10 mouse cellular contexts compared by ENCODE assay signal in the genomic region with DNA sequence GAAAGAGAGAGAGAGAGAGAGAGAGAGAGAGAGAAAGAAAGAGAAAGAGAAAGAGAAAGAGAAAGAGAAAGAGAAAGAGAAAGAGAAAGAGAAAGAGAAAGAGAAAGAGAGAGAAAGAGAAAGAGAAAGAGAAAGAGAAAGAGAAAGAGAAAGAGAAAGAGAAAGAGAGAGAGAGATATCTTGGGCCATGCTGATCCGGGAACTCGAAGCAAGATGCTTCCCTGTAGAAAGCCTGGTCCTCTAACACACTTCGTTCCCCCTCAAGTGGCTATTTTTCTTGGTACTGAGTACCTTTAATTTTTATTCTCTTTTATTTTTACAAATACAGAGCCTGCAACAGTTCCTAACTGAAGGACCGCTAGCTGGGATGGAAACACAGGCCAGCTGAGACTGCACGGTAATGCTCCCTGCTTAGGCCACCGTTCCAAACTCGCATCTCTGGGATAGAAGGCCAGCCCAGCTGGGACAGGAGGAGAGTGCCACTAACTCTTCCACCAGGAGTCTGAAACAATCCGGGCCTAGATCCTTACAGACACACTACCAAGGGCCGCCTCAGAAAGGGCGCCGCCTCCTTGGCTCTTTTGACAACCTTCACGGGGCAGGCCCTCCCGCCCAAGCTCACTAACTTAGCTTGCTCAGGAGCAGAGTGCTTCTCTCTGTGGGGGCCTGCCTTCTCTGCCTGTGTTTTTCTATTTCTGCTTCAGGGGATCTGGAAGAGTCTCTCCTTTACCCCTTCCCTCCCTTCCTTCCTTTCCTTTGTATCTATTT. TPM values are rescaled to one million over a fixed set of nuclear protein-coding genes. Genes with fewer than 3 reads are reported as not detected.
DNase-seq lines count a peak whose midpoint lies in the region; ATAC-seq lines count a peak whose summit lies in the region.
"Had no signal": no experiment of that assay in that cellular context is flagged by ENCODE, and none has a peak within 500 bp of the region (broad histone marks: within the 10 kb centered on the region; RNA-seq: fewer than 3 reads in every experiment).

No protein-coding gene starts in this region.

- ATAC-seq in heart, embryonic 12.5 days (ENCODE audit: insufficient number of reproducible peaks, low FRiP score) = no peak
- no peak for ATAC-seq in hindbrain, embryonic 11.5 days (ENCODE audit: low FRiP score)
- no peak for ATAC-seq in midbrain, embryonic 12.5 days (ENCODE audit: low FRiP score, low read depth)

- H3K9me3 ChIP-seq in heart, embryonic 12.5 days (replicated peaks) = no peaks in the 10 kb centered on the region
- no peaks in the 10 kb centered on the region for H3K9me3 ChIP-seq in hindbrain, embryonic 11.5 days (ENCODE audit: control insufficient read depth, low read length)
- H3K9me3 ChIP-seq in midbrain, embryonic 12.5 days = no peaks in the 10 kb centered on the region
- H3K9me3 ChIP-seq: G1E had no signal

- WGBS in heart, embryonic 12.5 days = 44% methylated on average over 13 of the region's 13 CpGs
- 29% methylated on average over 13 of the region's 13 CpGs for WGBS in hindbrain, embryonic 11.5 days
- WGBS in midbrain, embryonic 12.5 days = 22% methylated on average over 13 of the region's 13 CpGs

- H3K9ac ChIP-seq in heart, embryonic 12.5 days = peak overlapping the region; percentile 59; the same call in 1 of the 2 replicates
- 0 out of 2 replicates have a peak overlapping the region, but pooled peaks have one; percentile 5 for H3K9ac ChIP-seq in hindbrain, embryonic 11.5 days (ENCODE audit: low read depth, low read length)
- H3K9ac ChIP-seq in midbrain, embryonic 12.5 days (replicated peaks) = peak overlapping the region; percentile 28; the same call in 1 of the 2 replicates

- DNase-seq in heart, adult 9 months (ENCODE audit: low spot score in 2 of 2) = no peak
- DNase-seq in Muller cell, postnatal 12 days (ENCODE audit: inconsistent ontology term) = peak; percentile 51
- peak; percentile 52 for DNase-seq in hindbrain, embryonic 11.5 days (ENCODE audit: low spot score)
- DNase-seq in thymus, postnatal 0 days (ENCODE audit: low spot score) = no peak
- DNase-seq in thymus, postnatal 25 days = no peak
- DNase-seq in cerebellum, postnatal 36 days = no peak
- DNase-seq: cerebellum, adult 8-10 months had no signal

- peak overlapping the region; percentile 58 for H3K27ac ChIP-seq in heart, embryonic 12.5 days (ENCODE audit: poor library complexity, severe bottlenecking)
- H3K27ac ChIP-seq in hindbrain, embryonic 11.5 days (ENCODE audit: low read depth, low read length) = peak overlapping the region; percentile 61
- peak overlapping the region; percentile 79 for H3K27ac ChIP-seq in midbrain, embryonic 12.5 days (replicated peaks)

- no peak overlapping the region for H3K4me3 ChIP-seq in heart, embryonic 12.5 days
- H3K4me3 ChIP-seq in hindbrain, embryonic 11.5 days (ENCODE audit: low read depth, low read length) = no peak overlapping the region
- H3K4me3 ChIP-seq in midbrain, embryonic 12.5 days = no peak overlapping the region

- peaks cover 87% of the 10 kb centered on the region for H3K4me1 ChIP-seq in heart, embryonic 12.5 days (replicated peaks)
- H3K4me1 ChIP-seq in hindbrain, embryonic 11.5 days (replicated peaks; ENCODE audit: control insufficient read depth, insufficient read depth, low read length) = peaks cover 45% of the 10 kb centered on the region
- H3K4me1 ChIP-seq in midbrain, embryonic 12.5 days = peaks cover 93% of the 10 kb centered on the region

- peaks cover 30% of the 10 kb centered on the region for H3K36me3 ChIP-seq in heart, embryonic 12.5 days
- no peaks in the 10 kb centered on the region for H3K36me3 ChIP-seq in hindbrain, embryonic 11.5 days (ENCODE audit: control insufficient read depth, insufficient read depth, low read length)
- H3K36me3 ChIP-seq in midbrain, embryonic 12.5 days = peaks cover 14% of the 10 kb centered on the region

- H3K4me2 ChIP-seq in heart, embryonic 12.5 days = 0 out of 2 replicates have a peak overlapping the region, but pooled peaks have one; percentile 0
- H3K4me2 ChIP-seq in hindbrain, embryonic 11.5 days (replicated peaks; ENCODE audit: low read depth, low read length) = no peak overlapping the region
- H3K4me2 ChIP-seq in midbrain, embryonic 12.5 days (replicated peaks) = peak overlapping the region; percentile 15

- H3K27me3 ChIP-seq in heart, embryonic 12.5 days (replicated peaks) = no peaks in the 10 kb centered on the region
- H3K27me3 ChIP-seq in hindbrain, embryonic 11.5 days (ENCODE audit: control insufficient read depth, insufficient read depth, low read length) = no peaks in the 10 kb centered on the region
- H3K27me3 ChIP-seq in midbrain, embryonic 12.5 days = no peaks in the 10 kb centered on the region

RNA-seq across cellular contexts. Expression of a gene that starts 25.1 kb away (rescaled TPM):
- polyA plus RNA-seq in heart, embryonic 12.5 days (2016; fragmentation: Nextera tagmentation; extraction: Ambion mirVana) = 18.7 and 20.5 TPM in 2 replicates
- 26.7 and 40.1 TPM in 2 replicates for polyA plus RNA-seq in hindbrain, embryonic 11.5 days (2014; fragmentation: Nextera tagmentation; extraction: Ambion mirVana)
- 41.5 and 47.9 TPM in 2 replicates for polyA plus RNA-seq in midbrain, embryonic 12.5 days (2016; fragmentation: Nextera tagmentation; extraction: Ambion mirVana)
- 13.5 and 23.0 TPM in 2 replicates for polyA plus RNA-seq in thymus, postnatal 0 days (2015; fragmentation: Nextera tagmentation; extraction: Ambion mirVana)

Comparison
In these comparisons a context has a peak if more than half of its experiments do, and no peak if none do; other contexts are left out.
1. H3K9ac ChIP-seq: peak in every context shown above with its lines; median percentile 59 in heart, embryonic 12.5 days; 28 in midbrain, embryonic 12.5 days; 5 in hindbrain, embryonic 11.5 days.
2. DNase-seq: peak in Muller cell, postnatal 12 days (single experiment) and hindbrain, embryonic 11.5 days (single experiment); none in heart, adult 9 months (0 of 2), thymus, postnatal 0 days (single experiment), thymus, postnatal 25 days (single experiment) and cerebellum, postnatal 36 days (0 of 2).
3. Peak in every context shown above with its lines, with median percentiles within 50 percentile points of each other: H3K27ac ChIP-seq.